Mouse (Mus musculus): ENCODE data around the gene Gm17949. TPM values are rescaled to one million over a fixed set of nuclear protein-coding genes. Genes with fewer than 3 reads are reported as not detected.
A peak's percentile ranks its signal among the peaks of the same experiment; 100 is the strongest.

Gm17949 gene
- polyA plus RNA-seq, 1 experiment from 2014 or later: 0.32 TPM

GRCm38 (mm10) chr17:56981049-56981448, 30.2 kb upstream of the Gm17949 start:
- Histone ChIP-seq H3K27me3 (no peaks in the 10 kb centered on the region), H3K27ac (replicated peaks) (no peak overlapping the region), H3K9me3 (no peaks in the 10 kb centered on the region), H3K9ac (no peak overlapping the region), H3K36me3 (no peaks in the 10 kb centered on the region), H3K4me1 (replicated peaks) (no peaks in the 10 kb centered on the region), H3K4me3 (no peak overlapping the region), H3K4me2 (no peak overlapping the region)
- ATAC-seq (ENCODE audit: low read depth): no peak
- WGBS: 87% methylated on average over 7 of the region's 7 CpGs

- no peak for ATAC-seq (ENCODE audit: low read depth)
- no peaks in the 10 kb centered on the region for H3K27me3 ChIP-seq
- H3K4me3 ChIP-seq: no peak within 1 kb of the TSS
- no peaks in the 10 kb centered on the region for H3K4me1 ChIP-seq (replicated peaks)
- H3K9ac ChIP-seq: no peak within 1 kb of the TSS
- H3K27ac ChIP-seq (replicated peaks): no peak within 1 kb of the TSS
- 84% methylated on average over 5 of the region's 5 CpGs for WGBS
- no peaks in the 10 kb centered on the region for H3K36me3 ChIP-seq
- H3K9me3 ChIP-seq: no peaks in the 10 kb centered on the region
- no peak within 1 kb of the TSS for H3K4me2 ChIP-seq
Measured at GRCm38 (mm10) chr17:56982013-56982412, 29.3 kb upstream of the Gm17949 start, which contains the start of gene Acer1. Gene Acer1 (minus strand): TSS chr17:56982126.

- Histone ChIP-seq H3K4me1 (replicated peaks) (no peaks in the 10 kb centered on the region; the same call in 1 of the 2 replicates), H3K4me2 (no peak overlapping the region), H3K27me3 (no peaks in the 10 kb centered on the region), H3K36me3 (no peaks in the 10 kb centered on the region), H3K4me3 (no peak overlapping the region), H3K9ac (no peak overlapping the region), H3K9me3 (no peaks in the 10 kb centered on the region), H3K27ac (replicated peaks) (no peak overlapping the region)
- WGBS: 89% methylated on average over 9 of the region's 9 CpGs
- ATAC-seq (ENCODE audit: low read depth): no peak
Measured at GRCm38 (mm10) chr17:56984886-56985285, 26.4 kb upstream of the Gm17949 start.

GRCm38 (mm10) chr17:56985656-56986055, 25.6 kb upstream of the Gm17949 start:
- WGBS: 62% methylated on average over 3 of the region's 3 CpGs
- peaks cover under 1% of the 10 kb centered on the region for H3K4me1 ChIP-seq (replicated peaks)
- ATAC-seq (ENCODE audit: low read depth): no peak
- H3K4me3 ChIP-seq: no peak overlapping the region
- H3K27ac ChIP-seq (replicated peaks): no peak overlapping the region
- H3K4me2 ChIP-seq: no peak overlapping the region
- no peak overlapping the region for H3K9ac ChIP-seq
- no peaks in the 10 kb centered on the region for H3K9me3 ChIP-seq
- H3K27me3 ChIP-seq: no peaks in the 10 kb centered on the region
- H3K36me3 ChIP-seq: no peaks in the 10 kb centered on the region

- H3K4me2 ChIP-seq: no peak overlapping the region
Measured at GRCm38 (mm10) chr17:56986105-56986805, 25.0 kb upstream of the Gm17949 start.

GRCm38 (mm10) chr17:56988441-56988840, 22.8 kb upstream of the Gm17949 start:
- WGBS: 84% methylated on average over 7 of the region's 7 CpGs
- H3K27ac ChIP-seq (replicated peaks): no peak overlapping the region
- no peak overlapping the region for H3K4me3 ChIP-seq
- H3K9ac ChIP-seq: no peak overlapping the region
- H3K27me3 ChIP-seq: no peaks in the 10 kb centered on the region
- no peak overlapping the region for H3K4me2 ChIP-seq
- peaks cover 22% of the 10 kb centered on the region for H3K4me1 ChIP-seq (replicated peaks)
- H3K9me3 ChIP-seq: no peaks in the 10 kb centered on the region
- ATAC-seq (ENCODE audit: low read depth): no peak
- peaks cover 19% of the 10 kb centered on the region for H3K36me3 ChIP-seq

More at GRCm38 (mm10) chr17:56986105-56986805, 25.0 kb upstream of the Gm17949 start:
- no peaks in the 10 kb centered on the region for H3K9me3 ChIP-seq
- H3K36me3 ChIP-seq: no peaks in the 10 kb centered on the region
- 88% methylated on average over 3 of the region's 3 CpGs for WGBS
- no peak overlapping the region for H3K27ac ChIP-seq (replicated peaks)
- peaks cover 6% of the 10 kb centered on the region for H3K4me1 ChIP-seq (replicated peaks)
- no peak overlapping the region for H3K4me3 ChIP-seq
- no peaks in the 10 kb centered on the region for H3K27me3 ChIP-seq
- ATAC-seq (ENCODE audit: low read depth): no peak
- no peak overlapping the region for H3K9ac ChIP-seq

GRCm38 (mm10) chr17:56988921-56989430, 22.3 kb upstream of the Gm17949 start:
- H3K9me3 ChIP-seq: no peaks in the 10 kb centered on the region
- peak overlapping the region; percentile 86 for H3K27ac ChIP-seq (replicated peaks)
- H3K4me2 ChIP-seq: peak overlapping the region; percentile 83
- no peak for ATAC-seq (ENCODE audit: low read depth)
- H3K4me3 ChIP-seq: peak overlapping the region; percentile 64
- H3K27me3 ChIP-seq: no peaks in the 10 kb centered on the region
- H3K36me3 ChIP-seq: peaks cover 24% of the 10 kb centered on the region
- H3K9ac ChIP-seq: peak overlapping the region; percentile 80
- 77% methylated on average over 7 of the region's 7 CpGs for WGBS
- peaks cover 22% of the 10 kb centered on the region for H3K4me1 ChIP-seq (replicated peaks)

- no peaks in the 10 kb centered on the region for H3K9me3 ChIP-seq
- ATAC-seq (ENCODE audit: low read depth): peak; percentile 94
- peak overlapping the region; percentile 80 for H3K9ac ChIP-seq
- H3K27me3 ChIP-seq: no peaks in the 10 kb centered on the region
- H3K36me3 ChIP-seq: peaks cover 30% of the 10 kb centered on the region
- H3K27ac ChIP-seq (replicated peaks): peak overlapping the region; percentile 86
- peak overlapping the region; percentile 83 for H3K4me2 ChIP-seq
- WGBS: 3% methylated on average over 25 of the region's 25 CpGs
- H3K4me3 ChIP-seq: peak overlapping the region; percentile 64
- H3K4me1 ChIP-seq (replicated peaks): peaks cover 22% of the 10 kb centered on the region
Measured at GRCm38 (mm10) chr17:56989467-56990114, 21.7 kb upstream of the Gm17949 start.

- peak within 1 kb of the TSS; percentile 80 for H3K9ac ChIP-seq
- peak; percentile 97 for ATAC-seq (ENCODE audit: low read depth)
- under 1% methylated on average over 52 of the region's 52 CpGs for WGBS
Measured at GRCm38 (mm10) chr17:56990115-56990746, 21.0 kb upstream of the Gm17949 start, which contains the start of gene Clpp. Gene Clpp (plus strand): TSS chr17:56990305.

GRCm38 (mm10) chr17:56990966-56991365, 20.3 kb upstream of the Gm17949 start:
- Histone ChIP-seq H3K4me2 (peak overlapping the region; percentile 83), H3K27me3 (no peaks in the 10 kb centered on the region), H3K9ac (peak overlapping the region; percentile 80), H3K36me3 (peaks cover 44% of the 10 kb centered on the region), H3K4me3 (peak overlapping the region; percentile 64), H3K9me3 (no peaks in the 10 kb centered on the region), H3K4me1 (replicated peaks) (peaks cover 22% of the 10 kb centered on the region), H3K27ac (replicated peaks) (0 out of 2 replicates have a peak overlapping the region, but pooled peaks have one; percentile 86)
- no peak for ATAC-seq (ENCODE audit: low read depth)
- 81% methylated on average over 2 of the region's 2 CpGs for WGBS

More at GRCm38 (mm10) chr17:56990115-56990746, 21.0 kb upstream of the Gm17949 start, which contains the start of gene Clpp:
- H3K4me3 ChIP-seq: peak within 1 kb of the TSS; percentile 64
- peaks cover 22% of the 10 kb centered on the region for H3K4me1 ChIP-seq (replicated peaks)
- H3K9me3 ChIP-seq: no peaks in the 10 kb centered on the region
- peaks cover 37% of the 10 kb centered on the region for H3K36me3 ChIP-seq
- H3K27me3 ChIP-seq: no peaks in the 10 kb centered on the region
- H3K4me2 ChIP-seq: peak within 1 kb of the TSS; percentile 83
- H3K27ac ChIP-seq (replicated peaks): peak within 1 kb of the TSS; percentile 86

- Histone ChIP-seq H3K4me2 (no peak overlapping the region), H3K27me3 (no peaks in the 10 kb centered on the region), H3K4me3 (no peak overlapping the region), H3K9me3 (no peaks in the 10 kb centered on the region), H3K36me3 (peaks cover 66% of the 10 kb centered on the region), H3K9ac (no peak overlapping the region), H3K27ac (replicated peaks) (no peak overlapping the region), H3K4me1 (replicated peaks) (peaks cover 36% of the 10 kb centered on the region)
- 92% methylated on average over 8 of the region's 8 CpGs for WGBS
- ATAC-seq (ENCODE audit: low read depth): no peak
Measured at GRCm38 (mm10) chr17:56995046-56995445, 16.2 kb upstream of the Gm17949 start.

GRCm38 (mm10) chr17:56996506-56996905, 14.8 kb upstream of the Gm17949 start:
- H3K27ac ChIP-seq (replicated peaks): no peak overlapping the region
- H3K36me3 ChIP-seq: peaks cover 75% of the 10 kb centered on the region
- no peak for ATAC-seq (ENCODE audit: low read depth)
- H3K27me3 ChIP-seq: no peaks in the 10 kb centered on the region
- H3K9me3 ChIP-seq: no peaks in the 10 kb centered on the region
- H3K4me3 ChIP-seq: peak overlapping the region; percentile 75
- H3K4me1 ChIP-seq (replicated peaks): peaks cover 27% of the 10 kb centered on the region
- WGBS: 70% methylated on average over 2 of the region's 2 CpGs
- peak overlapping the region; percentile 70 for H3K4me2 ChIP-seq
- H3K9ac ChIP-seq: no peak overlapping the region
